Mouse (Mus musculus): Measurements from ENCODE around the gene Furin. TPM values are rescaled to one million over a fixed set of nuclear protein-coding genes. Genes with fewer than 3 reads are reported as not detected.

Gene Furin
- 100 to 1,000 TPM; 104 to 113 TPM for total RNA-seq (2021)

GRCm38 (mm10) chr7:80405188-80405695 is at the start of gene Furin:
Gene Furin, minus strand, starts transcription at chr7:80405436.
- DNase-seq: no peak

- no peak for DNase-seq
Observed at GRCm38 (mm10) chr7:80454786-80455185, 49.5 kb upstream of the Furin start.

- DNase-seq: no peak
Observed at GRCm38 (mm10) chr7:80453997-80454396, 48.8 kb upstream of the Furin start.

GRCm38 (mm10) chr7:80453121-80453520 is 47.9 kb upstream of the Furin start:
- no peak for DNase-seq

GRCm38 (mm10) chr7:80452241-80452640 is 47.0 kb upstream of the Furin start:
- DNase-seq: no peak

GRCm38 (mm10) chr7:80451550-80452232 is 46.5 kb upstream of the Furin start:
- DNase-seq: no peak

GRCm38 (mm10) chr7:80450354-80450753 is 45.1 kb upstream of the Furin start:
- DNase-seq: no peak

- no peak for DNase-seq
Observed at GRCm38 (mm10) chr7:80449620-80450091, 44.4 kb upstream of the Furin start.

- DNase-seq: no peak
Observed at GRCm38 (mm10) chr7:80447336-80447735, 42.1 kb upstream of the Furin start.

GRCm38 (mm10) chr7:80446221-80446878 is 41.1 kb upstream of the Furin start:
- DNase-seq: no peak

GRCm38 (mm10) chr7:80445492-80445891 is 40.3 kb upstream of the Furin start:
- peak; percentile 83 for DNase-seq

- DNase-seq: peak; percentile 55
Observed at GRCm38 (mm10) chr7:80444401-80445249, 39.4 kb upstream of the Furin start.

GRCm38 (mm10) chr7:80443124-80443523 is 37.9 kb upstream of the Furin start:
- DNase-seq: no peak

GRCm38 (mm10) chr7:80441986-80442904 is 37.0 kb upstream of the Furin start:
- DNase-seq: peak; percentile 25

GRCm38 (mm10) chr7:80440685-80441084 is 35.4 kb upstream of the Furin start:
- DNase-seq: no peak

- DNase-seq: peak; percentile 35
Observed at GRCm38 (mm10) chr7:80439789-80440488, 34.7 kb upstream of the Furin start.

- DNase-seq: no peak
Observed at GRCm38 (mm10) chr7:80439032-80439760, 34.0 kb upstream of the Furin start.

GRCm38 (mm10) chr7:80436571-80436970 is 31.3 kb upstream of the Furin start:
- no peak for DNase-seq

- DNase-seq: no peak
Observed at GRCm38 (mm10) chr7:80435594-80435993, 30.4 kb upstream of the Furin start.

- DNase-seq: no peak
Observed at GRCm38 (mm10) chr7:80429661-80430060, 24.4 kb upstream of the Furin start.
